Mouse (Mus musculus): ENCODE measurements around the gene Ttll8. TPM values are rescaled to one million over a fixed set of nuclear protein-coding genes. Genes with fewer than 3 reads are reported as not detected.

Gene Ttll8
- polyA plus RNA-seq, 1 experiment from 2014 or later, result not detected

DNA sequence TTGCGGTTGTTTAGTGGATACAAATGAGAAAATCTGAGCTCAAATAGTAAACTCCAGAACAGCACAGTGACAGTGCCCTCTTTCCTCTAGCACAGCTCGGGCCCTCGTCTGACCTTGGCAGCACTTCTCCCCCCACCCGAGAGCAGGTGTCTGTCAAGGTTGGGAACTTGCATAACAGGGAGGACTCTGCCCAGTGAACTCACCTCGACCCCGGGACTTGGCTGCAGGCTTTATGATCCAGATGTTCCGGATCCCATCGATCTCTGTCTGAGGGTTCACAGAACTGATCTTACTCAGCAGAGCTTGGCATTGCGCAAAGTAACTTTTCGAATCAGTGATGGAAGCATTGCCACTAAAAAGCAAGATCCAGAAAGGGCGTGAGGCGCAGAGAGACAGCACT, 34.9 kb downstream of the Ttll8 start:
- H3K4me1 ChIP-seq (ENCODE audit: control insufficient read depth, insufficient read depth, low read length), result no peaks in the 10 kb centered on the region
- no peak for DNase-seq (ENCODE audit: low spot score)
- H3K27ac ChIP-seq (replicated peaks; ENCODE audit: low read depth, low read length), result no peak overlapping the region
- H3K4me3 ChIP-seq (ENCODE audit: low read depth, low read length), result no peak overlapping the region
- no peak overlapping the region for H3K4me2 ChIP-seq (ENCODE audit: low read depth, severe bottlenecking)
- ATAC-seq (ENCODE audit: insufficient number of reproducible peaks, low FRiP score, low TSS enrichment, low read depth), result no peak
- H3K27me3 ChIP-seq (ENCODE audit: control insufficient read depth, insufficient read depth, low read length), result no peaks in the 10 kb centered on the region
- no peaks in the 10 kb centered on the region for H3K36me3 ChIP-seq (ENCODE audit: control insufficient read depth, insufficient read depth, low read length)
- 79% methylated on average over 12 of the region's 12 CpGs for WGBS
- H3K9ac ChIP-seq (ENCODE audit: low read length), result no peak overlapping the region
- H3K9me3 ChIP-seq (ENCODE audit: control insufficient read depth, low read length), result no peaks in the 10 kb centered on the region

DNA sequence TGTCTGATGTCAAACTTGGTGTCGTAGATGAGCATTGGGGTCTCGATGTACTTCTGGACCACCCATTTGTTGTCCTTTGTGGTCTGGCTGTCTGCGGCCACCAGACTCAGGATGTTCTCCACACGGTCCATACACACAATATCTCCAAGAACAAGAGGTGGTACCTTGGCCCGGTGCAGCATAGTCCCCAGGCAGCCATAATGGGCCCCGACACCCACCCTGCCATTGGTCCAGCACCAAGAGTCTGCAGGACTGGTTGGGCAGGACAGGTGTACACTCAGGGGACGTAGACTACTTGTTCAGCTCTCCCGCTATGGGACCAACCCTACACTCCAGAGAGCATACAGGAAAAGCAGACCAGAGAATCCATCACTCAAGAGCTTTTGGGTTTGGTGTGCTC, 37.1 kb downstream of the Ttll8 start:
- Histone ChIP-seq H3K36me3 (ENCODE audit: control insufficient read depth, insufficient read depth, low read length) (no peaks in the 10 kb centered on the region), H3K27ac (replicated peaks; ENCODE audit: low read depth, low read length) (no peak overlapping the region), H3K4me3 (ENCODE audit: low read depth, low read length) (no peak overlapping the region), H3K4me2 (ENCODE audit: low read depth, severe bottlenecking) (no peak overlapping the region), H3K9ac (ENCODE audit: low read length) (no peak overlapping the region), H3K27me3 (ENCODE audit: control insufficient read depth, insufficient read depth, low read length) (no peaks in the 10 kb centered on the region), H3K9me3 (ENCODE audit: control insufficient read depth, low read length) (no peaks in the 10 kb centered on the region), H3K4me1 (ENCODE audit: control insufficient read depth, insufficient read depth, low read length) (no peaks in the 10 kb centered on the region)
- DNase-seq (ENCODE audit: low spot score) (no peak), ATAC-seq (ENCODE audit: insufficient number of reproducible peaks, low FRiP score, low TSS enrichment, low read depth) (no peak)
- WGBS, result 97% methylated on average over 8 of the region's 8 CpGs

DNA sequence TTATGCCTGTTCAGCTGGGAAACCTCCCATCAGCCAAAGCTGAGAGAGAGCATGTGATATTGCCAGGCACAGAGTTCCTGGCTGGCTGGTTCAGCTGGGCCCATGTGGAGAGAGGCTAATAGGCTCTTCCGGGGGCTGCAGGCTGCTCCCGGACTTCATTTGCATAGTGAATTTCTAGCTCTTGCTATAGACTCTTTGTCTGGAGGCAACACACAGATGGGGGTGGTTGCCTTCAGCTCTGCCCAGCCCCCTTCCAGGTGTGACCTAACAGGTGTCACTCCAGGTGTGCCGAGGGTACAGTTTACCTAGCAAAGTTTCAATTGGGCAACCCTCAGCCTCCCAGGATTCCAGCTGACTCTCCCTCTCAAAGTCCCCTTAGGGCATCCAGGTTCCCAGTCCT, 37.9 kb downstream of the Ttll8 start:
- H3K27me3 ChIP-seq (ENCODE audit: control insufficient read depth, insufficient read depth, low read length), result no peaks in the 10 kb centered on the region
- no peak overlapping the region for H3K9ac ChIP-seq (ENCODE audit: low read length)
- no peak overlapping the region for H3K27ac ChIP-seq (replicated peaks; ENCODE audit: low read depth, low read length)
- ATAC-seq (ENCODE audit: insufficient number of reproducible peaks, low FRiP score, low TSS enrichment, low read depth), result no peak
- WGBS, result 56% methylated on average over 3 of the region's 3 CpGs
- no peak overlapping the region for H3K4me3 ChIP-seq (ENCODE audit: low read depth, low read length)
- no peak overlapping the region for H3K4me2 ChIP-seq (ENCODE audit: low read depth, severe bottlenecking)
- no peak for DNase-seq (ENCODE audit: low spot score)
- H3K4me1 ChIP-seq (ENCODE audit: control insufficient read depth, insufficient read depth, low read length), result no peaks in the 10 kb centered on the region
- H3K9me3 ChIP-seq (ENCODE audit: control insufficient read depth, low read length), result no peaks in the 10 kb centered on the region
- no peaks in the 10 kb centered on the region for H3K36me3 ChIP-seq (ENCODE audit: control insufficient read depth, insufficient read depth, low read length)

DNA sequence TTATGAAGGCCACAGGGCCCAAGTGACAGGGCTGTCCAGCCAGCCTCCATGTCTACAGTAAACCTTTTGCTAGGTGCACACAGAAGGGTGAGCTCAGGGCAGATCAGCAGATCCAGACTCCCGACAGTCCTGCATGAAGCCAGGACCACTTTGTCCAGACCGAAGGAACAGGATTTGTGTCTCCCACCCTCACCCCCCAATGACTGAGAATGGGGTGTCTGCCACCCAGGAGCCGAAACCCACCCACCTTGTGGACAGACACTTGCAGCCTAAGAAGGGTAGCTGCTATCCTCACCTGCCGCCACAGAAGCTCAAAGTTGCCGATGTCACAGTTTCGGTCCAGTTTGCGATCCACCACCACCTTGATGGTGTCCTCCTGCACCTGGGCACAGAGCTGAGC, 39.2 kb downstream of the Ttll8 start:
- WGBS, result 95% methylated on average over 7 of the region's 7 CpGs
- Histone ChIP-seq H3K4me1 (ENCODE audit: control insufficient read depth, insufficient read depth, low read length) (no peaks in the 10 kb centered on the region), H3K36me3 (ENCODE audit: control insufficient read depth, insufficient read depth, low read length) (no peaks in the 10 kb centered on the region), H3K27me3 (ENCODE audit: control insufficient read depth, insufficient read depth, low read length) (no peaks in the 10 kb centered on the region), H3K27ac (replicated peaks; ENCODE audit: low read depth, low read length) (no peak overlapping the region), H3K9ac (ENCODE audit: low read length) (no peak overlapping the region), H3K9me3 (ENCODE audit: control insufficient read depth, low read length) (no peaks in the 10 kb centered on the region), H3K4me2 (ENCODE audit: low read depth, severe bottlenecking) (no peak overlapping the region), H3K4me3 (ENCODE audit: low read depth, low read length) (no peak overlapping the region)
- no peak for DNase-seq (ENCODE audit: low spot score)
- ATAC-seq (ENCODE audit: insufficient number of reproducible peaks, low FRiP score, low TSS enrichment, low read depth), result no peak

DNA sequence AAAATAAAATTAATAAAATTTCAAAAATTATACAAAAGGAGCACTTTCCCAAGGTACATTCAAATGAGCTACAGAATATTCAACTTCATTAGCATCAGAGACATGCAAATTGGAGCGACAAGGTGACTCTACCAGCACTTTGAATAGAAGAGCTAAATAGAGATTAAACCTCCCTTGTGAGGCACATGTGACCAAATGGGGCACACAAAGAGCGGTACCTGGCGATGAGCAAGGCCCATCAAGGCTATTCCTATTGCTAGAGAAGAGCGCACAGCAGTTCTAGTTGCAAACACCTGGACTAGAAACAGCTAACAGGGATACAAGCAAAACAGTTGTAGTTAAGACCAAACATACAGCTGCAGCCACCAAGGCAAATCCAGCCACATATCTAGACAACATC, 47.9 kb downstream of the Ttll8 start:
- no peak overlapping the region for H3K4me3 ChIP-seq (ENCODE audit: low read depth, low read length)
- no peak for ATAC-seq (ENCODE audit: insufficient number of reproducible peaks, low FRiP score, low TSS enrichment, low read depth)
- H3K27ac ChIP-seq (replicated peaks; ENCODE audit: low read depth, low read length), result no peak overlapping the region
- 72% methylated on average over 4 of the region's 4 CpGs for WGBS
- no peak for DNase-seq (ENCODE audit: low spot score)
- no peak overlapping the region for H3K4me2 ChIP-seq (ENCODE audit: low read depth, severe bottlenecking)
- H3K36me3 ChIP-seq (ENCODE audit: control insufficient read depth, insufficient read depth, low read length), result no peaks in the 10 kb centered on the region
- H3K27me3 ChIP-seq (ENCODE audit: control insufficient read depth, insufficient read depth, low read length), result no peaks in the 10 kb centered on the region
- H3K4me1 ChIP-seq (ENCODE audit: control insufficient read depth, insufficient read depth, low read length), result no peaks in the 10 kb centered on the region
- no peaks in the 10 kb centered on the region for H3K9me3 ChIP-seq (ENCODE audit: control insufficient read depth, low read length)
- no peak overlapping the region for H3K9ac ChIP-seq (ENCODE audit: low read length)

DNA sequence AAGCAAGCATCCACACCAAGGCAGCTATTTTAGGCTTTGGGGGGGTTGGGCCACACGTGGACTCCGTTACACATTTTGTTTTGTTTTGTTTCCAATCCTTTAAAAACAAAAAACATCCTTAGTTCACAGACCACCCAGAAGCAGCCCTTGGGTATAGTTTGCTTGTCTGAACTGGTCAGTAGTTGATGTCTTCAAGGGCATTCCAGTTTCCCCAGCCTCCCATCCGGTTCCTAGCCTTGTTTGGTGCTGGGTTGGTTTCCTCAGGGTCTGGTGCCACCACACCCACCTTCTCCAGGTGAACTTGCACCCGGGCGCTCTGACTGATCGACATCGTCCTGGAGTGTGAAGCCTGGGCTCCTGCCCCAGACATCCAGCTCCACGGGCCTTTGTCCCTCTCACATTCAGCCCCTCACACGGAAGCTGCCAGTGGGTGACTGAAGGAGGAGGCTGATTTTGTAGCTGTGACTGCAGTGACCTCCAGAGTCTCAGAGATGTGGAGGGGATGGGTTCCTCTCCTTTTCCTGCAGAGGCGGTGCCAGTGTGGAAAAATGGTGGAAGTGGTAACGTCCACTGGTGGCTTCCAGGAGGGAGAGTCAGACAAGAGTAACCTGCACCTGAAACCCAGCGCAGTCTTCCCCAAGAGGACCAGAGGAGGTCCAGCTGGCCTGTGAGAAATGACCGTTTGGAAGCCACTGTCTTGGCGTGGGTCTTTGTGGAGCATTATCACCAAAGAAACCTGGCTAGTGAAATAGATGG, 50.0 kb downstream of the Ttll8 start:
- no peaks in the 10 kb centered on the region for H3K27me3 ChIP-seq (ENCODE audit: control insufficient read depth, insufficient read depth, low read length)
- H3K9ac ChIP-seq (ENCODE audit: low read length), result no peak overlapping the region
- H3K9me3 ChIP-seq (ENCODE audit: control insufficient read depth, low read length), result no peaks in the 10 kb centered on the region
- no peaks in the 10 kb centered on the region for H3K4me1 ChIP-seq (ENCODE audit: control insufficient read depth, insufficient read depth, low read length)
- no peak overlapping the region for H3K27ac ChIP-seq (replicated peaks; ENCODE audit: low read depth, low read length)
- no peaks in the 10 kb centered on the region for H3K36me3 ChIP-seq (ENCODE audit: control insufficient read depth, insufficient read depth, low read length)
- H3K4me2 ChIP-seq (ENCODE audit: low read depth, severe bottlenecking), result no peak overlapping the region
- DNase-seq (ENCODE audit: low spot score) (no peak), ATAC-seq (ENCODE audit: insufficient number of reproducible peaks, low FRiP score, low TSS enrichment, low read depth) (no peak)
- 87% methylated on average over 14 of the region's 14 CpGs for WGBS
- H3K4me3 ChIP-seq (ENCODE audit: low read depth, low read length), result no peak overlapping the region

DNA sequence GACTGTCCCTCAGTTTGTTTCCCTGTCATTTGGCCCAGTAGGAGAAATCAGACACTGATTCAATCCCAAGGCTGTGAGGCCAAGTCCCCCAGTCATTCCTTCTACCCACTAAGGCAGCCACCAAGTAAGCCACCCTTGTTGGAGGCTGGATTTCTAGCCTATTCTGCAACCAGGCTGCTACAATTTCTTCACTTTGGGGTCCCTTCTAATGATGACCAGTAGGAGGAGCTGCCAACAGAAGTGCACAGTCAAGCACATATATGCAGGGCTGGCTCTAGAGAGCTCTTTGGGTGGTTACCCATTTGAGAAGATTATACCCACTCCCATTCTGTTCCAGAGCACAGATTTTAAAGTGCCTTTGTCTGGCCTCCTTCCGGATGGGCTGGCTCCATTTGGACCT, 51.1 kb downstream of the Ttll8 start:
- no peaks in the 10 kb centered on the region for H3K27me3 ChIP-seq (ENCODE audit: control insufficient read depth, insufficient read depth, low read length)
- no peak overlapping the region for H3K9ac ChIP-seq (ENCODE audit: low read length)
- no peaks in the 10 kb centered on the region for H3K9me3 ChIP-seq (ENCODE audit: control insufficient read depth, low read length)
- 76% methylated on average over 1 of the region's 1 CpGs for WGBS
- ATAC-seq (ENCODE audit: insufficient number of reproducible peaks, low FRiP score, low TSS enrichment, low read depth), result no peak
- H3K4me3 ChIP-seq (ENCODE audit: low read depth, low read length), result no peak overlapping the region
- H3K4me2 ChIP-seq (ENCODE audit: low read depth, severe bottlenecking), result no peak overlapping the region
- H3K4me1 ChIP-seq (ENCODE audit: control insufficient read depth, insufficient read depth, low read length), result no peaks in the 10 kb centered on the region
- no peak overlapping the region for H3K27ac ChIP-seq (replicated peaks; ENCODE audit: low read depth, low read length)
- no peak for DNase-seq (ENCODE audit: low spot score)
- no peaks in the 10 kb centered on the region for H3K36me3 ChIP-seq (ENCODE audit: control insufficient read depth, insufficient read depth, low read length)

DNA sequence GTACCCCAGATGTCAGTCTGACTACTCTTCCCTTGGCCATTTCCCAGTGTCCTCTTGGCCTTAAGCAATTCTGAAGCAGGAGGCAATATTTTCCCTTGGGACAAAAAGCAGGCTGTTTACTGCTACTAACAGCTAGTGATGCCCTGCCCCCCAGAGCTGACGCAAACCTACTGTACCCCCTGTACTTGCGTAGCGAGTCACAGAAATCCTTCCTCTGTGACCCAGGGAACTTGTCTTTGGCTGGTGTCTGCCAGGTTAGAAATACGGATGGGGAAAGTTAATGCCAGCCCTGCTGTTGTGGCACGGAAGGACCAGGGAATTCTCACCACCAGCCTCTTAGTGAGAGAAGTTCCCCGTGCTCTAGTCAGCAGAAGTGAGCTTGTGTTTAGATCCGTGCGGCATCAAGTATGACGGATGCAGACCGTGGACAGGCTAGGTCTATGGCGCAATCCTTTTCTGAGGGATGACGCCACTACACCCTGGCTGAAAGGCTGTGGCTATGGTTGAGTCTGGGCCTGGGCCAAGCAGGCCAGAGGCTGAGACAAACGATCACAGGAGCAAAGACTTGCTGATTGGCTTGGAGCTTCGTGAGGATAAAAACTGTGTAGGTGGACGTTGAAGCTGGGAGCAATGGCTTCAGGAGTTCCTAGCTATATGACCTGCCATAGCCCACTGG, 51.9 kb downstream of the Ttll8 start:
- no peak overlapping the region for H3K9ac ChIP-seq (ENCODE audit: low read length)
- DNase-seq (ENCODE audit: low spot score) (no peak), ATAC-seq (ENCODE audit: insufficient number of reproducible peaks, low FRiP score, low TSS enrichment, low read depth) (no peak)
- 86% methylated on average over 15 of the region's 15 CpGs for WGBS
- no peak overlapping the region for H3K4me3 ChIP-seq (ENCODE audit: low read depth, low read length)
- H3K4me1 ChIP-seq (ENCODE audit: control insufficient read depth, insufficient read depth, low read length), result no peaks in the 10 kb centered on the region
- no peaks in the 10 kb centered on the region for H3K27me3 ChIP-seq (ENCODE audit: control insufficient read depth, insufficient read depth, low read length)
- H3K27ac ChIP-seq (replicated peaks; ENCODE audit: low read depth, low read length), result no peak overlapping the region
- H3K9me3 ChIP-seq (ENCODE audit: control insufficient read depth, low read length), result no peaks in the 10 kb centered on the region
- H3K4me2 ChIP-seq (ENCODE audit: low read depth, severe bottlenecking), result no peak overlapping the region
- H3K36me3 ChIP-seq (ENCODE audit: control insufficient read depth, insufficient read depth, low read length), result no peaks in the 10 kb centered on the region

Data from limb, embryonic 11.5 days (tissue).